Mouse (Mus musculus) yolk sac, embryonic 10.5 days (tissue): ENCODE data around the gene Ado.

Experiments
- DNase-seq: peaks from one replicate; pipeline ENCODE4 v3.0.0-alpha.2; 2017; ENCODE audit warnings: low spot score

Ado gene

GRCm38 (mm10) chr10:67548877-67549731 lies at the start of gene Ado:
Ado (minus strand) TSS chr10:67548955.
- DNase-seq = peak; percentile 93

GRCm38 (mm10) chr10:67595278-67595677 lies 46.5 kb upstream of the Ado start:
- no peak for DNase-seq

GRCm38 (mm10) chr10:67585873-67586610 lies 37.3 kb upstream of the Ado start:
- no peak for DNase-seq

GRCm38 (mm10) chr10:67581698-67582285 lies 33.0 kb upstream of the Ado start:
- no peak for DNase-seq

GRCm38 (mm10) chr10:67579830-67580229 lies 31.1 kb upstream of the Ado start:
- DNase-seq = no peak

- no peak for DNase-seq
Observed at GRCm38 (mm10) chr10:67573310-67573709, 24.6 kb upstream of the Ado start.

GRCm38 (mm10) chr10:67571443-67571842 lies 22.7 kb upstream of the Ado start:
- DNase-seq = peak; percentile 8

- DNase-seq = no peak
Observed at GRCm38 (mm10) chr10:67569539-67569938, 20.8 kb upstream of the Ado start.

- no peak for DNase-seq
Observed at GRCm38 (mm10) chr10:67566104-67566503, 17.3 kb upstream of the Ado start.

GRCm38 (mm10) chr10:67564509-67564908 lies 15.8 kb upstream of the Ado start:
- no peak for DNase-seq

- DNase-seq = no peak
Observed at GRCm38 (mm10) chr10:67561185-67561584, 12.4 kb upstream of the Ado start.

GRCm38 (mm10) chr10:67559765-67560394 lies 11.1 kb upstream of the Ado start:
- no peak for DNase-seq

GRCm38 (mm10) chr10:67558053-67558452 lies 9.3 kb upstream of the Ado start:
- DNase-seq = no peak

GRCm38 (mm10) chr10:67548261-67548854 lies 397 bp downstream of the Ado start:
- peak; percentile 73 for DNase-seq

GRCm38 (mm10) chr10:67547850-67548260 lies 900 bp downstream of the Ado start:
- peak; percentile 46 for DNase-seq

- DNase-seq = no peak
Observed at GRCm38 (mm10) chr10:67540591-67540990, 8.2 kb downstream of the Ado start.

- no peak for DNase-seq
Observed at GRCm38 (mm10) chr10:67539401-67539730, 9.4 kb downstream of the Ado start.

GRCm38 (mm10) chr10:67538585-67539400 lies 10.0 kb downstream of the Ado start:
- DNase-seq = no peak

GRCm38 (mm10) chr10:67538106-67538505 lies 10.6 kb downstream of the Ado start:
- DNase-seq = no peak

GRCm38 (mm10) chr10:67537151-67537994 lies 11.4 kb downstream of the Ado start:
- peak; percentile 90 for DNase-seq
